Mouse (Mus musculus) ES-CJ7 (cell line): ENCODE measurements around the gene Tmem145.

Experiments used
- DNase-seq: peaks from one replicate; pipeline ENCODE4 v3.0.0; 2011; ENCODE audit warnings: low read depth, low spot score

Gene Tmem145

DNA sequence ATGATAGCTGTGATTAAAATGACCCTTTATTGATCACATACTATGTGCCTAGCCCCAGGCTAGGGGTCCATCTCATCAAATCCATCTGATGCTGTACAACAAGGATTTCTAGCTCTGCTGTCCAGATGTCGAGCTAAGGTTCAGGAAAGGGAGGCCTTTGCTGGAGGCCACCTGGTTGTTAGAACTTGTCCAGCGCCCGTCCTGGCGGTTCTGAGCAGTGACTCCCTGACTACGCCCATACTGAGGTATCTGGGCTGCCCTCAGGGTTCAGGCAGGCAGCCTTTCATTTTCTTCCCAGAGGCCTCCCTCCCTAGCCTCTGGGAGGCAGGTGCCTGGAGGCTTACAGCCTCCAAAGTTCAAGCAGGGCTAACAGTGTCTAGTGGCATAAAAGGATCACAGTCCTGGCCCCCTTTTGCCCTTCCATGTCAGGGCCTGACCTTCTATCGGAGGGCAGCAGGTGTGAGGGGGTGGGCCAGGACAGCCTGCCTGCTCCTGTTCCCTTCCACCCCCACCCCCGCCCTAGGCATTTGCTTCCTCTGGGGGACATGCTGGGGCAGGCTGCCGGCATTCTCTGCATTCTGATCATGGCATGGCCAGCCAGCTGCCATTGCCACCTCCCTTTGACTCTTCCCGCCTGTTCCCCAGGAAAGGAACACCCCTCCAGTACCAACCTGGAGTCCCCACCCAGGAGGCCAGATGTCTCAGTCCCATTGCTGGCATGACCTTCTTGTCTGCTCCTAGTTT is 30.2 kb upstream of the Tmem145 start:
- peak; percentile 67 for DNase-seq

GRCm38 (mm10) chr7:25277405-25277804 is 28.5 kb upstream of the Tmem145 start:
- DNase-seq: no peak

- no peak for DNase-seq
Observed at GRCm38 (mm10) chr7:25277998-25278340, 27.9 kb upstream of the Tmem145 start.

GRCm38 (mm10) chr7:25278341-25279075 is 27.4 kb upstream of the Tmem145 start:
- DNase-seq: peak; percentile 81

DNA sequence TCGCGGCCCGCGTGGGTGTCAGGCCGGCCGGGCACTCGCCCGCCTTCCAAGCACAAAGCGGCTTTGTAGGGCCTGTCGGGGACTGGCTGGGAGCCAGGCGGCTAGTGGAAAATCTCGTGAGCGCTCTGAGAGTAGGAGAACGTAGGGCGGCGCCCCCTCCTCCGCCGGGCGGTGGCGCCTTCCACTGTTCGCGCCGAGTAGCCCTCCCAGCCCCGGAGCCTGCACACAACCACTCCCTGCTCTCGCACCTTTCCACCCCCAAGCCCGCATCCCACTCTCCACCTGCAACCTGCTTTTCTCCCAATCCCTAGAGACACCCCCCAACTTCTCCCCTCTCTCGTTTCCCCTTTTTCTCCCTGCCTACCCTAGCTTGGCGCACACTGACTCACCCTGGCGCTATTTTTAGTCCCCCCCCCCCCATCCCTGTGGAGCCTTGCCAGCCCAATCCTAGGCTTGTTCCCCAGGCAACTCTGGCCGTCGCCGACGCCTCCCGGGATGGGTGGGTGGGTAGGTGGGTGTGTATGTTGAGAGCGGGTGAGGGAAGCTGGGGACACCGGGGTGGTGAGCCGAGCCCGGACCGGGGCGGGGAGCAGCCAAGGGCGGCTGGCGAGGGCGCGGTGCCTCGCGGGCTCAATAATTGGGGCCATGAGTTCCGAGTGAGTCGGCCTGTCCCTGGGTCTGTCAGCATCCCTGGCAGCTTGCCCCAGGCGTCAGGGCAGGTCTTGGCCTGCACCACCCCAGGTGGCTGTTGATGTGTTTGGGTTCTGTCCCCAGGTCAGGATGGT is 26.6 kb upstream of the Tmem145 start:
- peak; percentile 86 for DNase-seq

DNA sequence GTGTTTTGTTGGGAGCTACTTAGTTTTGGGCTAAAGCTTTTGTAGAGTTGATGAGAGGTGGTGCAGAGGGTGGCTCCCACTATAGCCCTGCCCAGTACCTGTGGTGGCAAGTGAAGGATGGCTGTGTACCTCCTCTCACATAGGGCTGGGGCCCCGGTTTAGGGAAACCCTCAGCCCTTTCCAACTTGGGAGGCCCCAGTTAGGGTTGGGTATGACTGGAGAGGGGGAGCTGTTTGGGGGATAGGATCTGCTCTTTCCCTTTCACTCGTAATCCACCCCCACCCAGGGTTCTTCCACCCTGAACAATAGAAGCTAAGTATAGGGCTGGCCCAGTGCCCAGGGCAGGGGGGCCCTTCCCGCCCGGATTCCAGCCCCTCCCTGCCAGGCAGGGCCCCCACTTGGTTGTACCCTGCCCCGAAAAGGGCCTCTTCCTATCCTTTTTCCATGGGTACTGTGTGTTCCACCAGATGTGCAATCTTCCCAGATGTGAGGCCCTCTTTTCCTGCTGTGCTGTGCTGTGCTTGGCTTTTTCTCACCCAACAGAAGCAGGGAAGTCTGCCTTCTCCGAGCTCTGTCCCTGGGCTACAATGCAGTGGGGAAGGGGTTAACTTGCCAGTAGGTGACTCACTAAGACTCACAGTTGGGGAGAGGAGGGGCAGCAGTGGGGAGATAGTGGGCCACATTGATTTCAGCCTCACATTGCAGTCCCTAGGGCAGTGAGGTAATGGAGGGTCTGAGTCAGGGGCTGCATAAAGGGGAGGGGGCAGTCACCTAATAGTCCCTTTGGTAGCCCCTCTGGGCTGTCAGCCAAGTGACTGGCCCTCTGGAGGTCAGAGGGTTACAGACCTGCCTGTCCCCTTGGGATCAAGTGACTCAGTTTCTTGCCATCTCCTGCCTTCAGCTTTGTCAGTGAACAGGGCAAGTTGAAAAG is 25.8 kb upstream of the Tmem145 start:
- DNase-seq: no peak

DNA sequence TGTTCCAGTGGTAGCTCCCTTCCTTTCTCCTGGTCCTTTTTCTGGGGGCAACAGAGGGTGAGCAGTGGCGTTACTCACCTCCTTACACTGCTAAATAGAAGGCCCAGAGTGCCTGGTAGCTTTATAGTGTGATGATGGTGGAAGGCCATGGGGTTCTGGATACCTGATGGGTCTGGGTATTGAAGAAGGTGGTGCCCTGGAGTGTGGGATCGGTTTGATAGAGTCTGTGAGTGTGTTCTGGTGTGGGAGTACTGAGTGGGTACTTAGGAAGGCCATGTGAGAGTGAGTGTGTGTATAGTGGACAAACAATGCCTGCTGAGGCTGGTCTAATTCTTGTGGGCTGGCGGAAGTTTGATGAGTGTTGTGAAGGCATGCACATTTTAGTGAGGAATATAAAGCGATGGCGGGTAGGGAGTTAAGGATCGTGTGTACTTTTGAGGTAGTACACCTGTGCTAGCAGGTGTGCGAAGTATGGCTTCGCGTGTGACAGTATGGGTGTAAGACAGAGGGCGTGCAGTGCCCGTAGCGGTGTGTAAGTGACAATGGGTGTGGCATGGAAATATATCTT is 24.7 kb upstream of the Tmem145 start:
- no peak for DNase-seq

DNA sequence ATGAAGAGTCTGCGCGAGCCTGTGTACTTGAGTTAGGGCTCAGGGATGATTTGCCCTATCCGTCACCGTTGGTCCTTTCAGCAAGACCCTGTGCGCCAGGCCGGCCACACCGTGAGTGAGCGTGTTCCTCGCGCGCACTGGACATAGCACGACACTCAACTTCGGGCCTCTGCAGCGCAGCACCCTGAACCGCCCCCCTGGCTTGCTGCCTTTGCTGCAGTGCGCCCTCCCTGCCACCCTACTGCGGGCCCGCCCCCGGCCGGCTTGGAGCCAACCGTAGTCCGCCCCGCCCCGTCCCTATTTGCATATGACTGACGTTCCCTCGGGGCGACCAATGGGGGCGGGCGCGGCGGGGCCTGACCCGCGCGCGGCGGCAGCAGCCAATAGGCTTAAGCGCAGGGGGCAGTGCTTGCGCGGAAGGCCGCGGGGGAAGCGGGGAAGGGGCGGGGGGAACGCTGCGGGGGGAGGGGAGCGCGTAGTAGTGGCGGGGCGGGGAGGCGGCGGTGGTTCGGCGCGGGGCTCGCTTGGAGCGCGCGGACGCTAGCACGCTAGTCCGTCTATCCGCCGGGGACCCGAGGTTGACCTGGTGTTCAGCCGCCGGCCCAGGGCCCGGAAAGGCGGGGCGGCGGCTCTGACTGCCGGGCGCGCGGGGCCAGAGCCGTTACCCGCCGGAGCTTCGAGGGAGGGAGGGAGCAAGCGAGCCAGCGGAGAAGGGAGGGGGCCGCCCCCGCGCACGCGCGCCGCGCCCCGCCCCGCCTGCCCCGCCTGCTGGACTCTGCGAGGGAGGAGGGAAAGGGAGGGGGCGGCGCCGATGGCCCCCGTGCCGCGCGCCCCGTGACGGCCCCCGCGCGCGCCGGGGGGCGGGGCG is 23.9 kb upstream of the Tmem145 start:
- DNase-seq: peak; percentile 95

DNA sequence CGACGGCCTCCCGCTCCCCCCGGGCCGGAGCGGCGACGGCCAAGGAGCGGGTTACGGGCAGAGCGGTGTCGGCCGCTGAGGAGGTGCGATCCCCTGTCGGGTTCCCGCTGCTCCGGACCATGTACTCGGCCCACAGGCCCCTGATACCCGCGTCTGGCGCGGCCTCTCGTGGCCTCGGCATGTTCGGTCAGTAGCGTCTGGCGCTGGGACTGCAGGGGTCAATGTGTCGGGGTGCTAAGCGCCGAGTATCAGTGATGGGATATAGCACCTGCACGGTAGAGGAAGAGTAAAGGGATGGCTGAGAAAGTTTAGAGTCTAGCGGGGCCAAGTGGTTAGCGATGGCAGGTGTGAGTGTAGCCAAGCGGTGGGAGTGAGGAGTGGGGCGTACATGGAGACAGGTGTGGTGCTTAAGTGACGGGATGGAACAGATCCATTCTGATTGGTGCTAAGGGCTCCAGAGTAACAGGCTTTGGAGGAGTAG is 23.1 kb upstream of the Tmem145 start:
- peak; percentile 84 for DNase-seq

GRCm38 (mm10) chr7:25283637-25284036 is 22.3 kb upstream of the Tmem145 start:
- DNase-seq: no peak

GRCm38 (mm10) chr7:25284171-25284570 is 21.7 kb upstream of the Tmem145 start:
- DNase-seq: no peak

GRCm38 (mm10) chr7:25284766-25285165 is 21.1 kb upstream of the Tmem145 start:
- DNase-seq: no peak

DNA sequence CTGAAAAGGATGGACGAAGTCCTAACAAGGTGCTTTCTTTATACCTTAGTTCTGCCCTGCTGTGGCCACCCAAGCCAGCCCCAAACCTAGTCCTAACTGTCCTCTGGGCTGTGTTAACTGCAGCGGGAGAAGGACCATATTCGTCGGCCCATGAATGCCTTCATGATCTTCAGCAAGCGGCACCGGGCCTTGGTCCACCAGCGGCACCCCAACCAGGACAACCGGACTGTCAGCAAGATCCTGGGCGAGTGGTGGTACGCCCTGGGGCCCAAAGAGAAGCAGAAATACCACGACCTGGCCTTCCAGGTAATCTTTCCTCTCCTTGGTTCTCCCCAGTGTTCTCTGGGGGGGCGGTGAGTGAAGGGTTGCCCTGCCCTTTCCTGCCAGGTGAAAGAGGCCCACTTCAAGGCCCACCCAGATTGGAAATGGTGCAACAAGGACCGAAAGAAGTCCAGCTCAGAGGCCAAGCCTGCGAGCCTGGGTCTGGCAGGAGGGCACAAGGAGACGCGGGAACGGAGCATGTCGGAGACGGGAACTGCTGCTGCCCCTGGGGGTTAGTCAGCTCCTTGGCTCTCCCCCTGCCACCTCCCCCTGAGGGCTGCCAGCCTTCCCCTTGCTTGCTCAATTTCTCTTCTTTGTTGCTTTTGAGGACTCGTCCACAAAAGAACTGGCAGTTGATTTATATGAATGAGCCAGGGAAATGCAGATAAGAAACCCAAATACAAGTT is 20.2 kb upstream of the Tmem145 start:
- no peak for DNase-seq

DNA sequence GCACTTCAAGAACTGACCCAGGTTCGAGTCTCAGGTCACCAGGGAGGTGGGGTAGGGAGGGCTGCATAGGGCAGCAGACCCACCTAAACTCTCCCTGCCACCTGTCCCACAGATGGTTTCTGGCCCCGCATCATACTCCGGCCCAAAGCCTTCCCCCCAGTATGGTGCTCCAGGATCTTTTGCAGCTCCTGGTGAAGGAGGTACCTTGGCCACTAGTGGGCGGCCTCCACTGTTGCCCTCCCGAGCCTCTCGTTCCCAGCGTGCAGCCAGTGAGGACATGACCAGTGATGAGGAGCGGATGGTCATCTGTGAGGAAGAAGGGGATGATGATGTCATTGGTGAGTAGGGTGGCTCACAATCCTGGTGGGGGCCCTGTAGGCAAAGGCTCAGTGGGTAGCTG is 18.9 kb upstream of the Tmem145 start:
- no peak for DNase-seq

- no peak for DNase-seq
Observed at GRCm38 (mm10) chr7:25288011-25288410, 17.9 kb upstream of the Tmem145 start.

- no peak for DNase-seq
Observed at GRCm38 (mm10) chr7:25288721-25289120, 17.2 kb upstream of the Tmem145 start.

DNA sequence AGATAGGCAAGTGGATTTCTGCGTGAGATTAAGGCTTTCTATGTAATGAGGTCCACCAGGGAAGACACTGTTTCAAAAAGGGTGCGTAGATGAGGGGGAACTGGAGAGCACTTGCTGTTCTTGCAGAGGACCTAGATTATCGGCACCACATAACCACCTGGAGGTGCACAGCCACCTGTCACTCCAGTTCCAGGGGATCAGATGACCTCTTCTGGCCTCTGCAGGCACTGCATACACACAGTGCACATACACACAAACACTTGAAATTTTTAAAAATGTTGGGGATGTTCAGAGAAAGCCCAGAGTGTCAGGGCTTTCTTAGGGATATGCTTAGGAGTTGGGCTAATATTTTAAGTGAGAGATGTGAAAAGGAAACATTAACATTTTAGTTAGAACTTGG is 16.0 kb upstream of the Tmem145 start:
- peak; percentile 54 for DNase-seq

DNA sequence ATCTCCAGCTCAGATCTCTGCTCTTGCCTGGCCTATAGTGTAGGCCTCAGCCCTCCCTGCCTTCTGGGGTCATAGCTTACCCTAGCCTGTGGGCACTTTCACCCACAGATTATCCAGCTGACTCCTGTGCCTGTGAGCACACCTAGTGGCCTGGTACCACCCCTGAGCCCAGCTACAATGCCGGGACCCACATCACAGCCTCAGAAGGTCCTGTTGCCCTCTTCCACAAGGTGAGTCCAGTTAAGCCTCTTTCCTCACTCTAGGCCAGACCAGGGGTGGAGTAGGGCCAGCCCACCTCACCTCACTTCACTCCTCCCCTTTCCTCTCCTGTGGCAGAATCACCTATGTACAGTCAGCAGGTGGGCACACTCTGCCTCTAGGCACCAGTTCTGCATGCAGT is 15.4 kb upstream of the Tmem145 start:
- no peak for DNase-seq

DNA sequence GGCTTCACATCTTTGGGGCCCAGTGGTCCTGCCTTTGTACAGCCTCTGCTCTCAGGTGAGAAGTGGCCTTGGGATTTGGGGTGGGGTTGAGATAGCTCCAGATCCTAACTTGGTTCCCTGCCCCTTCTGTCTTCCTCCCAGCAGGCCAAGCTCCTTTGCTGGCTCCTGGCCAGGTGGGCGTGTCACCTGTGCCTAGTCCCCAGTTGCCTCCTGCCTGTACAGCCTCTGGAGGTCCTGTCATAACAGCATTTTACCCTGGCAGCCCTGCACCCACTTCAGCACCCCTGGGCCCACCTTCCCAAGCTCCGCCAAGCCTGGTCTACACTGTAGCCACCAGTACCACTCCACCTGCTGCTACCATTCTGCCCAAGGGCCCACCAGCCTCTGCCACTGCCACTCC is 15.0 kb upstream of the Tmem145 start:
- DNase-seq: peak; percentile 61
